Mouse (Mus musculus) brain, embryonic 14.5 days (tissue): ENCODE measurements around the gene Nfyc. TPM values are rescaled to one million over a fixed set of nuclear protein-coding genes. Genes with fewer than 3 reads are reported as not detected.

Experiments
- DNase-seq: peaks from one replicate; pipeline ENCODE4 v3.0.0-alpha.2; 2011; ENCODE audit warnings: low read depth
- CTCF ChIP-seq: fragments of 200-500 bp; IDR thresholded peaks from 2 replicates; pipeline ENCODE4 v1.5.1; 2012; ENCODE audit warnings: inconsistent platforms, mild to moderate bottlenecking, moderate library complexity, borderline replicate concordance; ENCODE audit not compliant: insufficient read depth, insufficient read length; ENCODE audit errors: extremely low read depth
- POLR2A ChIP-seq: fragments of 200-500 bp; IDR thresholded peaks from 2 replicates; pipeline ENCODE4 v1.6.1; 2012; ENCODE audit warnings: mild to moderate bottlenecking, inconsistent platforms, borderline replicate concordance; ENCODE audit not compliant: poor library complexity, insufficient read depth, insufficient read length, severe bottlenecking; ENCODE audit errors: extremely low read depth
- polyA plus RNA-seq: library from polyadenylated mRNA; depleted of rRNA; stranded (reverse); fragments of >200 nt; gene quantifications from 2 replicates; pipeline ENCODE4 v1.2.3, GENCODE M21; 2012

Nfyc gene
- polyA plus RNA-seq, 1 experiment: 160 TPM

- DNase-seq: no peak
- no peak for TF ChIP-seq CTCF
- no peak for TF ChIP-seq POLR2A
These were observed 83.2 kb downstream of the Nfyc start, which contains the start of gene Kcnq4 for GRCm38 (mm10) chr4:120747941-120748866. Gene Kcnq4, minus strand, starts transcription at chr4:120748612.

- no peak for TF ChIP-seq POLR2A
- DNase-seq: no peak
These were observed 84.1 kb downstream of the Nfyc start for GRCm38 (mm10) chr4:120747243-120747792.

GRCm38 (mm10) chr4:120746552-120747150, 84.7 kb downstream of the Nfyc start:
- peak; percentile 26 for DNase-seq
- no peak for TF ChIP-seq CTCF
- no peak for TF ChIP-seq POLR2A

GRCm38 (mm10) chr4:120745731-120746551, 85.4 kb downstream of the Nfyc start:
- TF ChIP-seq CTCF (no peak), POLR2A (no peak)
- DNase-seq: peak; percentile 32

GRCm38 (mm10) chr4:120743636-120744035, 87.7 kb downstream of the Nfyc start:
- TF ChIP-seq CTCF: no peak
- no peak for TF ChIP-seq POLR2A
- DNase-seq: no peak

- DNase-seq: peak; percentile 42
- TF ChIP-seq CTCF: no peak
- no peak for TF ChIP-seq POLR2A
These were observed 90.1 kb downstream of the Nfyc start for GRCm38 (mm10) chr4:120741303-120741702.

- no peak for TF ChIP-seq CTCF
- TF ChIP-seq POLR2A: no peak
- peak; percentile 42 for DNase-seq
These were observed 97.3 kb downstream of the Nfyc start for GRCm38 (mm10) chr4:120734012-120734622.

GRCm38 (mm10) chr4:120732737-120733136, 98.6 kb downstream of the Nfyc start:
- DNase-seq: no peak
- TF ChIP-seq CTCF (no peak), POLR2A (no peak)

GRCm38 (mm10) chr4:120731030-120731644, 100.2 kb downstream of the Nfyc start:
- peak; percentile 79 for DNase-seq
- TF ChIP-seq CTCF: no peak
- TF ChIP-seq POLR2A: no peak

- TF ChIP-seq POLR2A: no peak
- TF ChIP-seq CTCF: no peak
- DNase-seq: no peak
These were observed 100.8 kb downstream of the Nfyc start for GRCm38 (mm10) chr4:120730574-120730973.

GRCm38 (mm10) chr4:120730146-120730545, 101.2 kb downstream of the Nfyc start:
- TF ChIP-seq CTCF (no peak), POLR2A (no peak)
- no peak for DNase-seq

- no peak for DNase-seq
- TF ChIP-seq CTCF: no peak
- TF ChIP-seq POLR2A: no peak
These were observed 101.9 kb downstream of the Nfyc start for GRCm38 (mm10) chr4:120729441-120729840.
